In the genomic region with DNA sequence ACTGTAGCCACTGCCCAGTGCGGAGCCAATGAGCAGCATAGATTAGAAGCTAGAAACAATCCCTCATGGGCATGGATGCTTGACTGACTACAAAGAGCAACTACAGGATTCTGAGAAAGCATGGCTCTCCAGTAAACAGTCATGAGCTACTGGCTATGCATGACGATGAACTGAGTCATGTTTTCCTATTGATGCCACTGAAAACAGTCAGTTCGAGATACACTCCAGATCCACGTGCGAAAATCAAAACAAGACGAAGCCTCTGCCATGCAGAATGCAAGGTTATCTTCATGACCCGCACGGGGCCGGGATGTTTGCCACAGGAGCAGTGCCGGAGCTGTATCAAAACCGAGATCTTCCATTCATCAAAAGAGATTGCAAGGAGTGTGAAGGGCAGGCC, we compare ENCODE assay signal across 16 mouse cellular contexts.
"Had no signal": no experiment of that assay in that cellular context is flagged by ENCODE, and none has a peak within 500 bp of the region (broad histone marks: within the 10 kb centered on the region; RNA-seq: fewer than 3 reads in every experiment).

No protein-coding gene starts in this region.

- DNase-seq: retina, postnatal 1 day; right cerebral cortex, adult 18-20 months; right cerebral cortex, postnatal 14 days; right cerebral cortex, postnatal 25 days; right cerebral cortex, postnatal 4 days; spleen, adult 18-20 months; thymus, adult 18-20 months; thymus, adult 2 months; thymus, postnatal 14 days; thymus, postnatal 25 days; thymus, postnatal 36 days; thymus, postnatal 4 days had no signal

- H3K27ac ChIP-seq: neural tube, embryonic 13.5 days; neural tube, embryonic 15.5 days; stomach, embryonic 15.5 days; stomach, postnatal 0 days had no signal

- H3K36me3 ChIP-seq: neural tube, embryonic 13.5 days; neural tube, embryonic 15.5 days; stomach, embryonic 15.5 days had no signal

- H3K27me3 ChIP-seq: neural tube, embryonic 13.5 days; neural tube, embryonic 15.5 days; stomach, embryonic 15.5 days had no signal

- H3K4me1 ChIP-seq: stomach, embryonic 15.5 days had no signal

- H3K4me3 ChIP-seq: neural tube, embryonic 13.5 days; neural tube, embryonic 15.5 days; stomach, embryonic 15.5 days had no signal

- H3K9ac ChIP-seq: neural tube, embryonic 13.5 days; neural tube, embryonic 15.5 days; stomach, embryonic 15.5 days had no signal

- H3K4me2 ChIP-seq: neural tube, embryonic 13.5 days; neural tube, embryonic 15.5 days; stomach, embryonic 15.5 days had no signal

- H3K9me3 ChIP-seq: neural tube, embryonic 13.5 days; neural tube, embryonic 15.5 days; stomach, embryonic 15.5 days had no signal
